Mouse (Mus musculus): ENCODE data around the gene Hacl1. TPM values are rescaled to one million over a fixed set of nuclear protein-coding genes. Genes with fewer than 3 reads are reported as not detected.

Gene Hacl1
- polyA plus RNA-seq, 1 experiment = 10.7 TPM

GRCm38 (mm10) chr14:31591243-31591642 lies 49.8 kb downstream of the Hacl1 start, which contains the start of gene Colq:
TSS of gene Colq (minus strand) at chr14:31591343.
- no peak for DNase-seq
- Histone ChIP-seq H3K4me3 (replicated peaks; ENCODE audit: extremely low read depth, low read depth, low read length) (no peak within 1 kb of the TSS), H3K4me1 (ENCODE audit: control insufficient read depth, insufficient read depth, low read length) (no peaks in the 10 kb centered on the region)
- no peak for TF ChIP-seq CTCF (IDR thresholded peaks at IDR 0.05; ENCODE audit: insufficient read depth, low read length)
- TF ChIP-seq POLR2A (IDR thresholded peaks at IDR 0.05; ENCODE audit: borderline replicate concordance, extremely low read depth, low read depth, low read length) = no peak
- 89% methylated on average over 3 of the region's 3 CpGs for WGBS

- no peak overlapping the region for H3K4me3 ChIP-seq (replicated peaks; ENCODE audit: extremely low read depth, low read depth, low read length)
- H3K4me1 ChIP-seq (ENCODE audit: control insufficient read depth, insufficient read depth, low read length) = no peaks in the 10 kb centered on the region
- WGBS = 79% methylated on average over 8 of the region's 8 CpGs
- no peak for DNase-seq
- TF ChIP-seq CTCF (IDR thresholded peaks at IDR 0.05; ENCODE audit: insufficient read depth, low read length) (no peak), POLR2A (IDR thresholded peaks at IDR 0.05; ENCODE audit: borderline replicate concordance, extremely low read depth, low read depth, low read length) (no peak)
Measured at GRCm38 (mm10) chr14:31586451-31586850, 54.6 kb downstream of the Hacl1 start.

GRCm38 (mm10) chr14:31583082-31583481 lies 58.0 kb downstream of the Hacl1 start:
- WGBS = 85% methylated on average over 7 of the region's 9 CpGs

GRCm38 (mm10) chr14:31577966-31578735 lies 62.9 kb downstream of the Hacl1 start:
- Histone ChIP-seq H3K4me3 (replicated peaks; ENCODE audit: extremely low read depth, low read depth, low read length) (no peak overlapping the region), H3K4me1 (ENCODE audit: control insufficient read depth, insufficient read depth, low read length) (no peaks in the 10 kb centered on the region)
- no peak for DNase-seq
- 53% methylated on average over 9 of the region's 9 CpGs for WGBS
- TF ChIP-seq CTCF (IDR thresholded peaks at IDR 0.05; ENCODE audit: insufficient read depth, low read length) (no peak), POLR2A (IDR thresholded peaks at IDR 0.05; ENCODE audit: borderline replicate concordance, extremely low read depth, low read depth, low read length) (no peak)

More at GRCm38 (mm10) chr14:31583082-31583481, 58.0 kb downstream of the Hacl1 start:
- no peak for DNase-seq
- Histone ChIP-seq H3K4me1 (ENCODE audit: control insufficient read depth, insufficient read depth, low read length) (no peaks in the 10 kb centered on the region), H3K4me3 (replicated peaks; ENCODE audit: extremely low read depth, low read depth, low read length) (no peak overlapping the region)
- no peak for TF ChIP-seq POLR2A (IDR thresholded peaks at IDR 0.05; ENCODE audit: borderline replicate concordance, extremely low read depth, low read depth, low read length)
- no peak for TF ChIP-seq CTCF (IDR thresholded peaks at IDR 0.05; ENCODE audit: insufficient read depth, low read length)

GRCm38 (mm10) chr14:31576846-31577697 lies 64.0 kb downstream of the Hacl1 start:
- Histone ChIP-seq H3K4me1 (ENCODE audit: control insufficient read depth, insufficient read depth, low read length) (no peaks in the 10 kb centered on the region), H3K4me3 (replicated peaks; ENCODE audit: extremely low read depth, low read depth, low read length) (no peak overlapping the region)
- TF ChIP-seq CTCF (IDR thresholded peaks at IDR 0.05; ENCODE audit: insufficient read depth, low read length) (no peak), POLR2A (IDR thresholded peaks at IDR 0.05; ENCODE audit: borderline replicate concordance, extremely low read depth, low read depth, low read length) (no peak)
- no peak for DNase-seq
- WGBS = 35% methylated on average over 10 of the region's 10 CpGs

GRCm38 (mm10) chr14:31575866-31576265 lies 65.2 kb downstream of the Hacl1 start:
- no peak overlapping the region for H3K4me3 ChIP-seq (replicated peaks; ENCODE audit: extremely low read depth, low read depth, low read length)
- TF ChIP-seq CTCF (IDR thresholded peaks at IDR 0.05; ENCODE audit: insufficient read depth, low read length) (no peak), POLR2A (IDR thresholded peaks at IDR 0.05; ENCODE audit: borderline replicate concordance, extremely low read depth, low read depth, low read length) (no peak)
- 67% methylated on average over 9 of the region's 9 CpGs for WGBS
- H3K4me1 ChIP-seq (ENCODE audit: control insufficient read depth, insufficient read depth, low read length) = no peaks in the 10 kb centered on the region
- no peak for DNase-seq

GRCm38 (mm10) chr14:31574903-31575665 lies 66.0 kb downstream of the Hacl1 start:
- H3K4me3 ChIP-seq (replicated peaks; ENCODE audit: extremely low read depth, low read depth, low read length) = no peak overlapping the region
- DNase-seq = no peak
- TF ChIP-seq CTCF (IDR thresholded peaks at IDR 0.05; ENCODE audit: insufficient read depth, low read length) (no peak), POLR2A (IDR thresholded peaks at IDR 0.05; ENCODE audit: borderline replicate concordance, extremely low read depth, low read depth, low read length) (no peak)
- H3K4me1 ChIP-seq (ENCODE audit: control insufficient read depth, insufficient read depth, low read length) = no peaks in the 10 kb centered on the region
- WGBS = 85% methylated on average over 18 of the region's 18 CpGs

- no peak for TF ChIP-seq CTCF (IDR thresholded peaks at IDR 0.05; ENCODE audit: insufficient read depth, low read length)
- TF ChIP-seq POLR2A (IDR thresholded peaks at IDR 0.05; ENCODE audit: borderline replicate concordance, extremely low read depth, low read depth, low read length) = no peak
- WGBS = 42% methylated on average over 9 of the region's 9 CpGs
- DNase-seq = no peak
- no peaks in the 10 kb centered on the region for H3K4me1 ChIP-seq (ENCODE audit: control insufficient read depth, insufficient read depth, low read length)
- no peak overlapping the region for H3K4me3 ChIP-seq (replicated peaks; ENCODE audit: extremely low read depth, low read depth, low read length)
Measured at GRCm38 (mm10) chr14:31572561-31573175, 68.4 kb downstream of the Hacl1 start.

GRCm38 (mm10) chr14:31571419-31571818 lies 69.7 kb downstream of the Hacl1 start:
- WGBS = 88% methylated on average over 5 of the region's 5 CpGs
- Histone ChIP-seq H3K4me1 (ENCODE audit: control insufficient read depth, insufficient read depth, low read length) (no peaks in the 10 kb centered on the region), H3K4me3 (replicated peaks; ENCODE audit: extremely low read depth, low read depth, low read length) (no peak overlapping the region)
- DNase-seq = no peak
- no peak for TF ChIP-seq CTCF (IDR thresholded peaks at IDR 0.05; ENCODE audit: insufficient read depth, low read length)
- TF ChIP-seq POLR2A (IDR thresholded peaks at IDR 0.05; ENCODE audit: borderline replicate concordance, extremely low read depth, low read depth, low read length) = no peak

All from lung, adult 2 months (tissue).